Mouse (Mus musculus): ENCODE measurements around the gene Nes. TPM values are rescaled to one million over a fixed set of nuclear protein-coding genes. Genes with fewer than 3 reads are reported as not detected.

Nes gene
- polyA plus RNA-seq, 1 experiment from 2014 or later, result 29.4 TPM

- Histone ChIP-seq H3K27me3 (peaks cover 50% of the 10 kb centered on the region), H3K27ac (0 out of 2 replicates have a peak overlapping the region, but pooled peaks have one; percentile 35), H3K4me2 (peak overlapping the region; percentile 94), H3K36me3 (peaks cover 3% of the 10 kb centered on the region; the same call in 1 of the 2 replicates), H3K9me3 (no peaks in the 10 kb centered on the region), H3K4me3 (replicated peaks) (peak overlapping the region; percentile 53), H3K9ac (replicated peaks) (peak overlapping the region; percentile 65), H3K4me1 (replicated peaks) (peaks cover 48% of the 10 kb centered on the region)
- 6% methylated on average over 8 of the region's 8 CpGs for whole genome bisulfite sequencing
- ATAC-seq (ENCODE audit: insufficient number of reproducible peaks, insufficient read depth, low FRiP score, low TSS enrichment, low read depth), result peak; percentile 21; the same call in 1 of the 2 replicates
Measured at GRCm38 (mm10) chr3:87972203-87972664, 1.4 kb downstream of the Nes start.

- Histone ChIP-seq H3K36me3 (peaks cover 3% of the 10 kb centered on the region; the same call in 1 of the 2 replicates), H3K9ac (replicated peaks) (no peak overlapping the region; the same call in 1 of the 2 replicates), H3K9me3 (no peaks in the 10 kb centered on the region), H3K4me2 (peak overlapping the region; percentile 94), H3K4me3 (replicated peaks) (peak overlapping the region; percentile 53), H3K27ac (0 out of 2 replicates have a peak overlapping the region, but pooled peaks have one; percentile 0), H3K27me3 (peaks cover 50% of the 10 kb centered on the region), H3K4me1 (replicated peaks) (peaks cover 48% of the 10 kb centered on the region)
- 26% methylated on average over 5 of the region's 5 CpGs for WGBS
- ATAC-seq (ENCODE audit: insufficient number of reproducible peaks, insufficient read depth, low FRiP score, low TSS enrichment, low read depth), result no peak
Measured at GRCm38 (mm10) chr3:87972776-87973175, 1.9 kb downstream of the Nes start.

- Histone ChIP-seq H3K36me3 (peaks cover 3% of the 10 kb centered on the region; the same call in 1 of the 2 replicates), H3K4me3 (replicated peaks) (peak overlapping the region; percentile 53), H3K9me3 (no peaks in the 10 kb centered on the region), H3K4me1 (replicated peaks) (peaks cover 48% of the 10 kb centered on the region), H3K27ac (no peak overlapping the region), H3K4me2 (peak overlapping the region; percentile 94), H3K27me3 (peaks cover 46% of the 10 kb centered on the region), H3K9ac (replicated peaks) (peak overlapping the region; percentile 46)
- no peak for ATAC-seq (ENCODE audit: insufficient number of reproducible peaks, insufficient read depth, low FRiP score, low TSS enrichment, low read depth)
- WGBS, result 34% methylated on average over 14 of the region's 14 CpGs
Measured at GRCm38 (mm10) chr3:87973593-87974380, 2.9 kb downstream of the Nes start.

GRCm38 (mm10) chr3:87974381-87974987 is 3.6 kb downstream of the Nes start:
- no peak for ATAC-seq (ENCODE audit: insufficient number of reproducible peaks, insufficient read depth, low FRiP score, low TSS enrichment, low read depth)
- Histone ChIP-seq H3K4me1 (replicated peaks) (peaks cover 48% of the 10 kb centered on the region), H3K9ac (replicated peaks) (peak overlapping the region; percentile 46; the same call in 1 of the 2 replicates), H3K9me3 (no peaks in the 10 kb centered on the region), H3K27ac (no peak overlapping the region), H3K4me3 (replicated peaks) (peak overlapping the region; percentile 53; the same call in 1 of the 2 replicates), H3K36me3 (peaks cover 3% of the 10 kb centered on the region; the same call in 1 of the 2 replicates), H3K4me2 (peak overlapping the region; percentile 94; the same call in 1 of the 2 replicates), H3K27me3 (peaks cover 46% of the 10 kb centered on the region)
- WGBS, result 19% methylated on average over 12 of the region's 12 CpGs

GRCm38 (mm10) chr3:87979493-87979892 is 8.6 kb downstream of the Nes start:
- H3K4me1 ChIP-seq (replicated peaks), result peaks cover 32% of the 10 kb centered on the region
- no peak overlapping the region for H3K27ac ChIP-seq

DNA sequence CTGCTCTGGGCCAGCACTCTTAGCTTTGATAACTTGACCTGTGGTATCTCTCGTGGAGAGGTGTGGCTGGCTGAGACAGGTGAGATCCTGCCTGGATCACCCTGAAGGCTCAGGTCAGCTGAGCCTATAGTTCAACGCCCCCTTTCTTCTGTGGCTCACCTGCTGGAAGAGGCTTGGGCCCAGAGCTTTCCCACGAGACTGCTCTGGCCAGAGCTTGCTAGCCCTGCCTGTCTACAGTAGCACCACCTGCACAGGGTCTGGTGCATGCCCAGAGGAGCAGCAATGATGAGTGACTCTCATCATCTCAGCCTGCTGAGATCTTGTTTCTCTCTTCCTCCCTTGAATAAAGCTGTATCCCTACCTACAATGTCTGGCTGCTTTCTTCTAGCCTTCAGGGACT is 9.2 kb downstream of the Nes start:
- no peak overlapping the region for H3K4me2 ChIP-seq
- no peak overlapping the region for H3K27ac ChIP-seq
- peaks cover 3% of the 10 kb centered on the region; the same call in 1 of the 2 replicates for H3K36me3 ChIP-seq
- 55% methylated on average over 3 of the region's 3 CpGs for WGBS
- H3K9ac ChIP-seq (replicated peaks), result no peak overlapping the region
- H3K27me3 ChIP-seq, result peaks cover 10% of the 10 kb centered on the region
- no peaks in the 10 kb centered on the region for H3K9me3 ChIP-seq
- no peak for ATAC-seq (ENCODE audit: insufficient number of reproducible peaks, insufficient read depth, low FRiP score, low TSS enrichment, low read depth)
- H3K4me1 ChIP-seq (replicated peaks), result peaks cover 30% of the 10 kb centered on the region
- no peak overlapping the region for H3K4me3 ChIP-seq (replicated peaks)

More at GRCm38 (mm10) chr3:87979493-87979892, 8.6 kb downstream of the Nes start:
- Histone ChIP-seq H3K4me2 (no peak overlapping the region), H3K9ac (replicated peaks) (no peak overlapping the region), H3K4me3 (replicated peaks) (no peak overlapping the region), H3K36me3 (peaks cover 3% of the 10 kb centered on the region; the same call in 1 of the 2 replicates), H3K9me3 (no peaks in the 10 kb centered on the region), H3K27me3 (peaks cover 12% of the 10 kb centered on the region)
- ATAC-seq (ENCODE audit: insufficient number of reproducible peaks, insufficient read depth, low FRiP score, low TSS enrichment, low read depth), result no peak
- 69% methylated on average over 5 of the region's 5 CpGs for WGBS

DNA sequence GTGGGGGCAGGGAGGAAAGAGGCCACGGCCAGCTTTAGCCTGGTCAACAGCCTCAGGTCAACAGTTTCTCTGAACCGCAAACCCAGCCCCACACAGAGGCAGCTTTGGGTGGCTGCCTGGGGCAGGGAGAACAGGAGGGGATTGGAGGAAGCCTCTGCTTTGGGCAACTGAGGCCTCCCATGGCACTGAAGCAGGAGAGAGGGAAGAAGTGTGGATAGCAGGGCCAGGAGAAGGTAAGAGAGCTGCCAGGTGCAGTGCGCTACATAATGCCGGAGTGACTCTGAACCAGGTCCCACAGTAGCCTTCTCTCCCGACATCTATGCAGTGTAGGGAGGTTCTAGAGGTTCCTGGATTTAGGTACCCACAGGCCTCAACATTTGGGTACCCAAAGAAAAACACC is 9.8 kb downstream of the Nes start:
- Histone ChIP-seq H3K4me1 (replicated peaks) (peaks cover 37% of the 10 kb centered on the region), H3K4me2 (no peak overlapping the region), H3K4me3 (replicated peaks) (no peak overlapping the region), H3K36me3 (0 out of 2 replicates have a peak, but pooled peaks cover 3% of the 10 kb centered on the region), H3K27ac (0 out of 2 replicates have a peak overlapping the region, but pooled peaks have one; percentile 29), H3K9me3 (no peaks in the 10 kb centered on the region), H3K27me3 (peaks cover 10% of the 10 kb centered on the region), H3K9ac (replicated peaks) (no peak overlapping the region; the same call in 1 of the 2 replicates)
- ATAC-seq (ENCODE audit: insufficient number of reproducible peaks, insufficient read depth, low FRiP score, low TSS enrichment, low read depth), result no peak
- WGBS, result 57% methylated on average over 5 of the region's 5 CpGs

DNA sequence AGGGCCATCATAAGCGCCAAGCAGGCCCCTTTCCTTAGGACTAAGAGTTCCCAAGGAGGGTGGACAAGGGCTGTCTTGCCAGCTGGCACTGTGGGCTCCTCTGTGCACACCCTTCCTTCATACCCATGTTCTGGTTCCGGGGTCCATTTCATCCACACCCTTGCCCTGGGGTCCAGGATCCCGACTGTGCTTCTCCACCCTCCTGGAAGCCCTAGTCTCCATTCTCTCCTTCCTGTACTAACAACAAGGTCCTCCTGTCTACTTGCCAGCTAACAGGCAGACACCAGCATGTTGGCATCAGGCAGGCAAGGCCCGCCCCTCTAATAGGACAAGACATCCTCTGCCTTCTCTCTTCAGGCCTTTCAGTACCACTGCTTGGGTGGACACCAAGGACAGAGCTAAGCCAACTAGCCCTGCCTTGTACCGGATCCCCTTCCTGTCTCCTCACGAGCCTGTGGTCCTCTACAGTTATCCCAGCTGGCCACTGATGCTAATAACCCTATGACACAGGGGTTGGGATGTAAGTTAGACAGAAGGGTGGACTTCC is 10.4 kb downstream of the Nes start:
- H3K36me3 ChIP-seq, result 0 out of 2 replicates have a peak, but pooled peaks cover 3% of the 10 kb centered on the region
- 0 out of 2 replicates have a peak overlapping the region, but pooled peaks have one; percentile 29 for H3K27ac ChIP-seq
- no peaks in the 10 kb centered on the region for H3K9me3 ChIP-seq
- no peak overlapping the region for H3K4me3 ChIP-seq (replicated peaks)
- 80% methylated on average over 6 of the region's 6 CpGs for WGBS
- peaks cover 10% of the 10 kb centered on the region for H3K27me3 ChIP-seq
- H3K4me1 ChIP-seq (replicated peaks), result peaks cover 42% of the 10 kb centered on the region
- no peak overlapping the region for H3K4me2 ChIP-seq
- ATAC-seq (ENCODE audit: insufficient number of reproducible peaks, insufficient read depth, low FRiP score, low TSS enrichment, low read depth), result no peak
- H3K9ac ChIP-seq (replicated peaks), result no peak overlapping the region

DNA sequence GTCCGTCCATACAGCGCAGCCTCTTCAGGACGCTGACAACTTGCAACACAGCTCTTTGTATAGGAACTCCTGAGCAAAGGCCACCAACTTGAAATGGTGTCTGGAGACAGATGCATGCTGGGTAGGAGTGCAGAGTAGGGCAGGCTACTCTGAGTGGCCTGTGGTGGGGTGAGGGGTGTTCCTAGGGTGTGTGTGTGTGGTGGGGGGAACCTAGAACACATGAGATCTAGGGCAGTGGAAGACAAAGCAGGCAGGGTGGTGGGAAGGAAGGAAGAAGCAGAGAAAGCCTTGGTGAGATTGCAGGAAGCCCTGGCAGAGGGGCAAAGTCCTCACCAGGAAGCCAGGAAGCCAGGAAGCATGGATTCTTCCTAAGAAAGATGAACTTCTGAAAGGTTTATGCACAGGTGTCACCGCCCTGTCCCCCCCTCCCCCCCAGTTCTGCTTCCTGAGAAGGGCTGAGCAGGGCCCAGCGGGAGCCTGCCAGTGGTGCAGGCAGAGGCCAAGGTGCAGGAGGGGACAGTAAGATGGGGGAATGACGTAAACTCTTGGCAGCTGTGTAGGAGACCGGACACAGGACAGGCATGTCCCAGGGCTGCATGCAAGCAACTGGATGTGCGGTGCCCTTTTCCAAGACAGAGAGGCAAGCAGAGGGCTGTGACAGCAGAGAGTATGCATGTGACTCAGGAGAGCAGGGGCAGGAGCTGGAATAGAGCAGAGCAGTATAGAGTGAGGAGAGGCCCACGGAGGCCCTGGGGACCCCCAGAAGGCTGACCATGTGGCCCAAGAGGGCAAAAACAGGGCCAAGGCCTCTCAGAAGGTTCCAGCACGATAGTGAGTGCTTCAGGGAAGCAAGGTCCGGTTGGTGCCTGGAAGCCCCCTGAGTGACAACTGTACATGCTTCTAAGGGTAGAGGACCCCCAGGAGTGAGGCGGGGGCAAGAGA is 11.3 kb downstream of the Nes start:
- no peaks in the 10 kb centered on the region for H3K9me3 ChIP-seq
- ATAC-seq (ENCODE audit: insufficient number of reproducible peaks, insufficient read depth, low FRiP score, low TSS enrichment, low read depth), result no peak
- 41% methylated on average over 12 of the region's 12 CpGs for WGBS
- peaks cover 10% of the 10 kb centered on the region for H3K27me3 ChIP-seq
- no peak overlapping the region for H3K4me3 ChIP-seq (replicated peaks)
- no peak overlapping the region; the same call in 1 of the 2 replicates for H3K9ac ChIP-seq (replicated peaks)
- peak overlapping the region; percentile 78 for H3K27ac ChIP-seq
- peaks cover 49% of the 10 kb centered on the region for H3K4me1 ChIP-seq (replicated peaks)
- peak overlapping the region; percentile 40 for H3K4me2 ChIP-seq
- no peaks in the 10 kb centered on the region for H3K36me3 ChIP-seq
